Mouse (Mus musculus): Measurements from ENCODE around the gene Polr1e.

- no peak for TF ChIP-seq CTCF (IDR thresholded peaks at IDR 0.05; ENCODE audit: low read depth, low read length)
- TF ChIP-seq POLR2A (IDR thresholded peaks at IDR 0.05; ENCODE audit: insufficient read depth, low read length) = no peak
- TF ChIP-seq EP300 (IDR thresholded peaks at IDR 0.05; ENCODE audit: insufficient read depth, low read depth, low read length) = no peak
Measured at GRCm38 (mm10) chr4:44993847-44994246, 24.5 kb upstream of the Polr1e start.
